Mouse (Mus musculus) kidney, embryonic 14.5 days (tissue): ENCODE results near the gene Slc2a4. TPM values are rescaled to one million over a fixed set of nuclear protein-coding genes. Genes with fewer than 3 reads are reported as not detected.

Experiments
- ATAC-seq: fragments of 200-750 bp; cut with Nextera tagmentation; 2 replicates; pipeline ENCODE4 v1.8.0; 2017; ENCODE audit warnings: moderate number of reproducible peaks, mild to moderate bottlenecking, moderate TSS enrichment, moderate library complexity; ENCODE audit not compliant: low FRiP score, low TSS enrichment
- H3K27ac ChIP-seq: fragments of 300-500 bp; sonication (generic); 2 replicates; pipeline ENCODE4 v1.5.1; 2014; ENCODE audit warnings: low read depth, mild to moderate bottlenecking, low read length, moderate library complexity, mixed read lengths
- H3K27me3 ChIP-seq: fragments of 300-500 bp; sonication (generic); 2 replicates; pipeline ENCODE4 v1.6.1; 2014; ENCODE audit warnings: mild to moderate bottlenecking, low read length; ENCODE audit not compliant: control insufficient read depth, insufficient read depth
- H3K36me3 ChIP-seq: fragments of 300-500 bp; sonication (generic); 2 replicates; pipeline ENCODE4 v1.6.1; 2014; ENCODE audit warnings: low read length, mixed read lengths; ENCODE audit not compliant: control insufficient read depth, insufficient read depth
- H3K4me1 ChIP-seq: fragments of 300-500 bp; sonication (generic); 2 replicates; pipeline ENCODE4 v1.6.1; 2014; ENCODE audit warnings: low read length, mixed read lengths; ENCODE audit not compliant: control insufficient read depth, insufficient read depth
- H3K4me2 ChIP-seq: fragments of 300-500 bp; sonication (generic); replicated peaks from 2 replicates; pipeline ENCODE4 v1.6.1; 2014; ENCODE audit warnings: low read depth, mild to moderate bottlenecking, low read length
- H3K4me3 ChIP-seq: fragments of 300-500 bp; sonication (generic); 2 replicates; pipeline ENCODE4 v1.5.1; 2014; ENCODE audit warnings: mild to moderate bottlenecking, low read length
- H3K9ac ChIP-seq: fragments of 300-500 bp; sonication (generic); 2 replicates; pipeline ENCODE4 v1.6.1; 2014; ENCODE audit warnings: low read depth, mild to moderate bottlenecking, low read length, moderate library complexity
- H3K9me3 ChIP-seq: fragments of 300-500 bp; sonication (generic); 2 replicates; pipeline ENCODE4 v1.6.1; 2016; ENCODE audit warnings: low read length; ENCODE audit not compliant: control insufficient read depth
- WGBS: fragments of 180-500 bp; shearing (Covaris S2); extraction: QIAGEN DNeasy Blood & Tissue Kit; methylation state at CpG from one replicate; pipeline ENCODE4 v1.1.7; 2014; 5-methylcytosine and 5-hydroxymethylcytosine counted together
- microRNA-seq: library from miRNA; unstranded; fragments of <30 nt; microRNA quantifications from one replicate; pipeline ENCODE4, GENCODE M21; 2016
- polyA plus RNA-seq: library from polyadenylated mRNA; unstranded; fragments of >200 nt; fragmentation: Nextera tagmentation; extraction: Ambion mirVana; gene quantifications from 2 replicates; pipeline ENCODE4 v1.2.1, GENCODE M21; 2014

Slc2a4 gene
- polyA plus RNA-seq, 1 experiment from 2014 or later: 14.1 TPM

DNA sequence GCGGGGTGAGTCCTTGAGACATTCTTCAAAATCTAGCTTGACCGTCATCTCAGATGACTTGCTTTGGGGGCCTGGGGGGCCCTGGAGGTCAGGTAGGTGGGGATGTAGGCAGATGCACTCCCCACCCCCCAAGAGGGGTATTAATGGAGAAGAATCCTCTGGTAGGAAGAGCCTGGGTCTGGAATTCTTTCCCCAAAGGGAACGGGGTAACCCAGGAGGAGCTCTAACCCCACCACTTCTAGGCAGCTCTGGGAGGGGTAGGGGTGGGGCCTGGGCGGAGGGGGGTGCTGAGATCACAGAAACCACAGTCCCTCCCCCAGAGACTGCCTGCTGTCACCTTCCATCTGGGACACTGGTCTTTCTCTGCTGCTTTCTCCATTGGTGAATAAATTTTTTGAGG, 52.7 kb downstream of the Slc2a4 start, which contains the start of gene Acap1:
TSS of gene Acap1 (minus strand) at position 249 of the 400 bp plus-strand sequence.
- Histone ChIP-seq H3K9me3 (no peaks in the 10 kb centered on the region), H3K36me3 (no peaks in the 10 kb centered on the region), H3K9ac (no peak within 1 kb of the TSS), H3K27me3 (no peaks in the 10 kb centered on the region), H3K4me2 (no peak within 1 kb of the TSS), H3K27ac (no peak within 1 kb of the TSS), H3K4me3 (no peak within 1 kb of the TSS), H3K4me1 (peaks cover 7% of the 10 kb centered on the region)
- no peak for ATAC-seq
- 75% methylated on average over 4 of the region's 4 CpGs for WGBS

DNA sequence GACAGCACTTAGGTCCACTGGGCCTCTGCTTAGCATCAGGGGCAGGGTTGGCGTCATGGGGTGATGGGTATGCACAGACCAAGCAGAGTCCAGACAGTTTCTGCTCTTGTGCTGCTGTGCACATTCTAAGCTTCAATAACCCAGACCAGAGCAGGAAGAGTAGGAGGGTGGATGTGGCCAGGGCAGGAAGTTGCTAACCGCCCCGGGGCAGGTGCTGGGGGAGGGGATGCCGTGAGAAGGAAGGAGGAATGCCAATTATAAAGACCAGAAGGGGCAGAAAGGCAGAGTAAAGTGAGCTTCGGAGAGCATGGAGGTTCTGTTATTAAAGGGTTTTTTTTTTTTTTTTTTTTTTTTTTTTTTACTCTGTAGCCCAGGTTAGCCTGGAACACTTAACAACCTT, 53.3 kb downstream of the Slc2a4 start:
- Histone ChIP-seq H3K36me3 (no peaks in the 10 kb centered on the region), H3K27me3 (no peaks in the 10 kb centered on the region), H3K9me3 (no peaks in the 10 kb centered on the region), H3K27ac (no peak overlapping the region), H3K4me3 (no peak overlapping the region), H3K4me1 (peaks cover 5% of the 10 kb centered on the region), H3K9ac (no peak overlapping the region), H3K4me2 (no peak overlapping the region)
- WGBS: 73% methylated on average over 5 of the region's 5 CpGs
- no peak for ATAC-seq

Small RNAs within 50 kb of the gene (microRNA-seq; reads per million reads assigned to microRNA genes)
- gene Gm44349: not detected

Other genes with a start within 250 kb of the Slc2a4 start
- 30.2 and 58.4 TPM in 2 replicates for gene Polr2a, start 189.6 kb downstream of the Slc2a4 start, polyA plus RNA-seq
- gene Slc35g3, start 186.2 kb downstream of the Slc2a4 start, polyA plus RNA-seq: 0.23 and 0.36 TPM in 2 replicates
- 2.0 and 2.2 TPM in 2 replicates for gene Zbtb4, start 182.3 kb downstream of the Slc2a4 start, polyA plus RNA-seq
- 4.6 and 6.5 TPM in 2 replicates for gene Chrnb1, start 152.2 kb downstream of the Slc2a4 start, polyA plus RNA-seq
- gene Fgf11, start 146.3 kb downstream of the Slc2a4 start, polyA plus RNA-seq: 1.7 and 1.9 TPM in 2 replicates
- gene Tmem102, start 142.6 kb downstream of the Slc2a4 start, polyA plus RNA-seq: 6.4 and 7.7 TPM in 2 replicates
- gene Gm39566, start 132.9 kb downstream of the Slc2a4 start, polyA plus RNA-seq: not detected in 2 replicates
- gene Spem2, start 129.7 kb downstream of the Slc2a4 start, polyA plus RNA-seq: not detected in 2 replicates
- gene Spem1, start 126.0 kb downstream of the Slc2a4 start, polyA plus RNA-seq: 0.27 TPM in 1 of 2 replicates, not detected in the other
- gene Nlgn2, start 110.4 kb downstream of the Slc2a4 start, polyA plus RNA-seq: 7.8 and 8.5 TPM in 2 replicates
- gene Tmem256, start 109.7 kb downstream of the Slc2a4 start, polyA plus RNA-seq: 354 and 512 TPM in 2 replicates
- gene Plscr3, start 101.8 kb downstream of the Slc2a4 start, polyA plus RNA-seq: 84.3 and 105 TPM in 2 replicates
- gene Tnk1, start 89.5 kb downstream of the Slc2a4 start, polyA plus RNA-seq: 2.3 and 4.9 TPM in 2 replicates
- not detected in 2 replicates for gene Tmem95, start 70.2 kb downstream of the Slc2a4 start, polyA plus RNA-seq
- 3.8 and 6.4 TPM in 2 replicates for gene Kctd11, start 66.8 kb downstream of the Slc2a4 start, polyA plus RNA-seq
- gene Acap1, start 52.6 kb downstream of the Slc2a4 start, polyA plus RNA-seq: 0.20 and 0.28 TPM in 2 replicates
- gene 2810408A11Rik, start 47.2 kb downstream of the Slc2a4 start, polyA plus RNA-seq: 12.4 and 15.1 TPM in 2 replicates
- 13.0 and 16.3 TPM in 2 replicates for gene Neurl4, start 47.1 kb downstream of the Slc2a4 start, polyA plus RNA-seq
- 73.4 and 82.0 TPM in 2 replicates for gene Gps2, start 34.3 kb downstream of the Slc2a4 start, polyA plus RNA-seq
- gene Eif5a, start 26.2 kb downstream of the Slc2a4 start, polyA plus RNA-seq: 2,108 and 2,169 TPM in 2 replicates
- 10.1 and 10.7 TPM in 2 replicates for gene Ybx2, start 12.4 kb downstream of the Slc2a4 start, polyA plus RNA-seq
- 117 and 132 TPM in 2 replicates for gene Cldn7, start 16.6 kb upstream of the Slc2a4 start, polyA plus RNA-seq
- gene Ctdnep1, start 33.0 kb upstream of the Slc2a4 start, polyA plus RNA-seq: 34.5 and 50.1 TPM in 2 replicates
- 117 and 141 TPM in 2 replicates for gene Elp5, start 34.3 kb upstream of the Slc2a4 start, polyA plus RNA-seq
- gene Gabarap, start 43.0 kb upstream of the Slc2a4 start, polyA plus RNA-seq: 426 and 499 TPM in 2 replicates
- 48.5 and 63.1 TPM in 2 replicates for gene Phf23, start 47.6 kb upstream of the Slc2a4 start, polyA plus RNA-seq
- 28.2 and 34.9 TPM in 2 replicates for gene Dvl2, start 52.4 kb upstream of the Slc2a4 start, polyA plus RNA-seq
- gene Acadvl, start 67.2 kb upstream of the Slc2a4 start, polyA plus RNA-seq: 41.1 and 58.4 TPM in 2 replicates
- gene Dlg4, start 68.8 kb upstream of the Slc2a4 start, polyA plus RNA-seq: 13.2 and 16.4 TPM in 2 replicates
- gene Asgr1, start 105.9 kb upstream of the Slc2a4 start, polyA plus RNA-seq: 2.0 and 2.4 TPM in 2 replicates
- gene Asgr2, start 144.5 kb upstream of the Slc2a4 start, polyA plus RNA-seq: not detected in 2 replicates
- 0.60 TPM in 1 of 2 replicates, not detected in the other for gene Mgl2, start 182.1 kb upstream of the Slc2a4 start, polyA plus RNA-seq
- 0.57 and 0.74 TPM in 2 replicates for gene Clec10a, start 208.0 kb upstream of the Slc2a4 start, polyA plus RNA-seq